Mouse (Mus musculus): ENCODE data around the gene Cenpw. TPM values are rescaled to one million over a fixed set of nuclear protein-coding genes. Genes with fewer than 3 reads are reported as not detected.

Gene Cenpw
- 14.9 and 16.7 TPM in 2 replicates for polyA plus RNA-seq (2015; fragmentation: Nextera tagmentation; extraction: Ambion mirVana)

GRCm38 (mm10) chr10:30199916-30200826, at the start of gene Cenpw:
Gene Cenpw, minus strand, starts transcription at chr10:30200560.

Measured in urinary bladder, postnatal 0 days (tissue).